Mouse (Mus musculus): ENCODE measurements around the gene Cct2. TPM values are rescaled to one million over a fixed set of nuclear protein-coding genes. Genes with fewer than 3 reads are reported as not detected.

Cct2 gene
- total and polyA plus RNA-seq, 2 experiments from 2014 or later, result 219 to 234 TPM

- no peak for TF ChIP-seq CTCF (IDR thresholded peaks at IDR 0.05; ENCODE audit: low read depth)
- ATAC-seq (no peak), DNase-seq (ENCODE audit: low spot score) (no peak)
- H3K36me3 ChIP-seq (ENCODE audit: insufficient read depth, low read length), result no peaks in the 10 kb centered on the region
- no peak overlapping the region for H3K9ac ChIP-seq (replicated peaks; ENCODE audit: low read length)
- no peaks in the 10 kb centered on the region for H3K4me1 ChIP-seq (ENCODE audit: insufficient read depth, low read length)
- no peak overlapping the region for H3K4me2 ChIP-seq (ENCODE audit: low read depth, low read length)
- H3K27ac ChIP-seq, result no peak overlapping the region
- no peak overlapping the region for H3K4me3 ChIP-seq (ENCODE audit: low read length)
- no peaks in the 10 kb centered on the region for H3K9me3 ChIP-seq (ENCODE audit: low read length)
- H3K27me3 ChIP-seq (ENCODE audit: insufficient read depth, low read length), result no peaks in the 10 kb centered on the region
Measured at GRCm38 (mm10) chr10:117103854-117104598, 40.4 kb upstream of the Cct2 start.

- DNase-seq (ENCODE audit: low spot score) (no peak), ATAC-seq (no peak)
- no peak overlapping the region for H3K4me3 ChIP-seq (ENCODE audit: low read length)
- H3K9ac ChIP-seq (replicated peaks; ENCODE audit: low read length), result no peak overlapping the region
- H3K27me3 ChIP-seq (ENCODE audit: insufficient read depth, low read length), result no peaks in the 10 kb centered on the region
- no peaks in the 10 kb centered on the region for H3K4me1 ChIP-seq (ENCODE audit: insufficient read depth, low read length)
- H3K4me2 ChIP-seq (ENCODE audit: low read depth, low read length), result no peak overlapping the region
- H3K36me3 ChIP-seq (ENCODE audit: insufficient read depth, low read length), result no peaks in the 10 kb centered on the region
- TF ChIP-seq CTCF (IDR thresholded peaks at IDR 0.05; ENCODE audit: low read depth), result no peak
- no peak overlapping the region for H3K27ac ChIP-seq
- no peaks in the 10 kb centered on the region for H3K9me3 ChIP-seq (ENCODE audit: low read length)
- 83% methylated on average over 5 of the region's 5 CpGs for WGBS
Measured at GRCm38 (mm10) chr10:117100175-117100574, 36.6 kb upstream of the Cct2 start.

- no peaks in the 10 kb centered on the region for H3K27me3 ChIP-seq (ENCODE audit: insufficient read depth, low read length)
- no peak overlapping the region for H3K4me3 ChIP-seq (ENCODE audit: low read length)
- no peak overlapping the region for H3K4me2 ChIP-seq (ENCODE audit: low read depth, low read length)
- H3K4me1 ChIP-seq (ENCODE audit: insufficient read depth, low read length), result peaks cover 16% of the 10 kb centered on the region
- 56% methylated on average over 2 of the region's 2 CpGs for WGBS
- H3K9ac ChIP-seq (replicated peaks; ENCODE audit: low read length), result no peak overlapping the region
- TF ChIP-seq CTCF (IDR thresholded peaks at IDR 0.05; ENCODE audit: low read depth), result no peak
- no peak for ATAC-seq
- no peaks in the 10 kb centered on the region for H3K9me3 ChIP-seq (ENCODE audit: low read length)
- no peak for DNase-seq (ENCODE audit: low spot score)
- no peak overlapping the region for H3K27ac ChIP-seq
- H3K36me3 ChIP-seq (ENCODE audit: insufficient read depth, low read length), result no peaks in the 10 kb centered on the region
Measured at GRCm38 (mm10) chr10:117097116-117097698, 33.6 kb upstream of the Cct2 start.

GRCm38 (mm10) chr10:117096096-117096495, 32.5 kb upstream of the Cct2 start:
- no peak for TF ChIP-seq CTCF (IDR thresholded peaks at IDR 0.05; ENCODE audit: low read depth)
- H3K27ac ChIP-seq, result no peak overlapping the region; the same call in 1 of the 2 replicates
- DNase-seq (ENCODE audit: low spot score), result no peak
- no peak overlapping the region for H3K4me2 ChIP-seq (ENCODE audit: low read depth, low read length)
- H3K9me3 ChIP-seq (ENCODE audit: low read length), result no peaks in the 10 kb centered on the region
- 79% methylated on average over 6 of the region's 6 CpGs for WGBS
- H3K36me3 ChIP-seq (ENCODE audit: insufficient read depth, low read length), result no peaks in the 10 kb centered on the region
- ATAC-seq, result no peak
- no peak overlapping the region for H3K4me3 ChIP-seq (ENCODE audit: low read length)
- peaks cover 16% of the 10 kb centered on the region for H3K4me1 ChIP-seq (ENCODE audit: insufficient read depth, low read length)
- no peaks in the 10 kb centered on the region for H3K27me3 ChIP-seq (ENCODE audit: insufficient read depth, low read length)
- H3K9ac ChIP-seq (replicated peaks; ENCODE audit: low read length), result no peak overlapping the region

GRCm38 (mm10) chr10:117094504-117095329, 31.1 kb upstream of the Cct2 start:
- peak overlapping the region; percentile 89 for H3K27ac ChIP-seq
- WGBS, result 12% methylated on average over 15 of the region's 15 CpGs
- H3K9me3 ChIP-seq (ENCODE audit: low read length), result no peaks in the 10 kb centered on the region
- peak overlapping the region; percentile 16; the same call in 1 of the 2 replicates for H3K4me2 ChIP-seq (ENCODE audit: low read depth, low read length)
- H3K36me3 ChIP-seq (ENCODE audit: insufficient read depth, low read length), result no peaks in the 10 kb centered on the region
- no peak overlapping the region for H3K9ac ChIP-seq (replicated peaks; ENCODE audit: low read length)
- no peak for TF ChIP-seq CTCF (IDR thresholded peaks at IDR 0.05; ENCODE audit: low read depth)
- no peaks in the 10 kb centered on the region for H3K27me3 ChIP-seq (ENCODE audit: insufficient read depth, low read length)
- peak; percentile 99 for ATAC-seq
- no peak overlapping the region for H3K4me3 ChIP-seq (ENCODE audit: low read length)
- H3K4me1 ChIP-seq (ENCODE audit: insufficient read depth, low read length), result peaks cover 16% of the 10 kb centered on the region
- DNase-seq (ENCODE audit: low spot score), result peak; percentile 90

GRCm38 (mm10) chr10:117089628-117090027, 26.0 kb upstream of the Cct2 start:
- peaks cover 11% of the 10 kb centered on the region for H3K4me1 ChIP-seq (ENCODE audit: insufficient read depth, low read length)
- no peak for TF ChIP-seq CTCF (IDR thresholded peaks at IDR 0.05; ENCODE audit: low read depth)
- no peak overlapping the region for H3K9ac ChIP-seq (replicated peaks; ENCODE audit: low read length)
- H3K27me3 ChIP-seq (ENCODE audit: insufficient read depth, low read length), result no peaks in the 10 kb centered on the region
- DNase-seq (ENCODE audit: low spot score) (no peak), ATAC-seq (no peak)
- H3K27ac ChIP-seq, result no peak overlapping the region
- 71% methylated on average over 4 of the region's 4 CpGs for WGBS
- no peak overlapping the region for H3K4me2 ChIP-seq (ENCODE audit: low read depth, low read length)
- no peaks in the 10 kb centered on the region for H3K9me3 ChIP-seq (ENCODE audit: low read length)
- H3K4me3 ChIP-seq (ENCODE audit: low read length), result no peak overlapping the region
- no peaks in the 10 kb centered on the region for H3K36me3 ChIP-seq (ENCODE audit: insufficient read depth, low read length)

Measured in hindbrain, postnatal 0 days (tissue).